Mouse (Mus musculus) layer of hippocampus, adult 9-11 months (tissue): Measurements from ENCODE around the gene Myh9.
"Not testable (repeated sequence)": the region's sequence is repeated elsewhere in the genome, so short reads cannot be mapped to it uniquely, and the experiment has no call there.

Experiments used
- DNase-seq: peaks from one replicate; pipeline ENCODE4 v3.0.0; 2022

The Myh9 gene

GRCm38 (mm10) chr15:77866583-77867220 lies 24.7 kb upstream of the Myh9 start:
- DNase-seq = no peak

GRCm38 (mm10) chr15:77864063-77864758 lies 22.2 kb upstream of the Myh9 start:
- DNase-seq = no peak

- no peak for DNase-seq
Measured at GRCm38 (mm10) chr15:77862991-77863972, 21.3 kb upstream of the Myh9 start.

- no peak for DNase-seq
Measured at GRCm38 (mm10) chr15:77860081-77860665, 18.2 kb upstream of the Myh9 start.

GRCm38 (mm10) chr15:77857662-77858156 lies 15.7 kb upstream of the Myh9 start:
- DNase-seq = peak; percentile 60

GRCm38 (mm10) chr15:77856541-77856940 lies 14.6 kb upstream of the Myh9 start:
- DNase-seq = no peak

- DNase-seq = no peak
Measured at GRCm38 (mm10) chr15:77855301-77855700, 13.3 kb upstream of the Myh9 start.

GRCm38 (mm10) chr15:77852001-77852400 lies 10.0 kb upstream of the Myh9 start:
- DNase-seq = no peak

GRCm38 (mm10) chr15:77851136-77851535 lies 9.2 kb upstream of the Myh9 start:
- DNase-seq = no peak

- DNase-seq = no peak
Measured at GRCm38 (mm10) chr15:77849572-77850229, 7.7 kb upstream of the Myh9 start.

GRCm38 (mm10) chr15:77849039-77849436 lies 7.1 kb upstream of the Myh9 start:
- no peak for DNase-seq

GRCm38 (mm10) chr15:77848415-77849038 lies 6.6 kb upstream of the Myh9 start:
- DNase-seq = no peak

- DNase-seq = no peak
Measured at GRCm38 (mm10) chr15:77847826-77848225, 5.9 kb upstream of the Myh9 start.

- no peak for DNase-seq
Measured at GRCm38 (mm10) chr15:77847108-77847507, 5.1 kb upstream of the Myh9 start.

GRCm38 (mm10) chr15:77845931-77846595 lies 4.1 kb upstream of the Myh9 start:
- not testable (repeated sequence) for DNase-seq

- DNase-seq = peak; percentile 76
Measured at GRCm38 (mm10) chr15:77844955-77845635, 3.1 kb upstream of the Myh9 start.

- no peak for DNase-seq
Measured at GRCm38 (mm10) chr15:77844048-77844447, 2.1 kb upstream of the Myh9 start.

GRCm38 (mm10) chr15:77843494-77844041 lies 1.6 kb upstream of the Myh9 start:
- DNase-seq = not testable (repeated sequence)

GRCm38 (mm10) chr15:77843046-77843445 lies 1.1 kb upstream of the Myh9 start:
- no peak for DNase-seq

- DNase-seq = peak; percentile 69
Measured at GRCm38 (mm10) chr15:77841361-77842046, 471 bp downstream of the Myh9 start.
